Mouse (Mus musculus) induced T-regulatory cell, adult 2 months (primary cell): ENCODE data around the gene Tas2r113.
"Not testable (repeated sequence)": the region's sequence is repeated elsewhere in the genome, so short reads cannot be mapped to it uniquely, and the experiment has no call there.

ENCODE experiments used
- DNase-seq: peaks from one replicate; pipeline ENCODE4 v3.0.0-alpha.2; 2012; ENCODE audit warnings: low read depth

Tas2r113 gene

GRCm38 (mm10) chr6:132892711-132893110, at the start of gene Tas2r113:
TSS of gene Tas2r113 (plus strand) at chr6:132893011.
- DNase-seq = no peak

- no peak for DNase-seq
These were observed 46.0 kb upstream of the Tas2r113 start, which contains the start of gene Tas2r123 for GRCm38 (mm10) chr6:132846842-132847241. TSS of gene Tas2r123 (plus strand) at chr6:132847142.

DNA sequence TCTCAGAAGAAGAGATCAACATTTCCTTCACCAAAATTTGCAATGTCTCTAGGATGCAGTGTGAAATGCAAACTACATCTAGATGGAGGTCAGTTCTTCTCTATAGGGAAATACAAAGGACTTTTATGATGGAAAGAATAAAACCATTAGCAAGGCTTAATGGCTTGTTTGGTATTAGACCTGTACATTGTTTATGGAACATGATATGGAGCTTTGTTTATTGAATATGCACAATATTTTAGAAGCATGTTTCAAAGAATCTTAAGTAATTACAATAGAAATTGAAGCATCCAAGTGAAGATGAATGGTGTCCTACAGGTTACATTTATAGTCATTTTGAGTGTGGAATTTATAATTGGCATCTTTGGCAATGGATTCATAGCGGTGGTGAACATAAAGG, 37.7 kb upstream of the Tas2r113 start, which contains the start of gene Tas2r116:
Gene Tas2r116 (plus strand): TSS at position 301 of the 400 bp plus-strand sequence.
- DNase-seq = no peak

DNA sequence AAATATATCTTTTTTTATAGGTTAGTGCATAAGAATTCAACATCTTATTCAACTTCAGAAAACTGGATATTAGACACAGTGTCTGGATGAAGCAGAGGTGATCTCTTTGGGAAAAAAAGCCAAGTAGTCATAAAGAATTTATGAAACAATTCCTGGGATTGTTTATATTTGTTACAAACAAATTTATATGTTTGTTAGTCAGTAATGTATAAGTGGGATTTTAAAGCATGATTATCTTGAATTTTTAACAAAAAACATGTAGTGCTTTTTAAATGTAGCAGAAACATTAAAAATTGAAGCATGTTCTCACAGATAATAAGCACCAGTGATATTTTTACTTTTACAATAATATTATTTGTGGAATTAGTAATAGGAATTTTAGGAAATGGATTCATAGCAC, 25.1 kb upstream of the Tas2r113 start, which contains the start of gene Tas2r110:
Gene Tas2r110 (plus strand): TSS at position 301 of the 400 bp plus-strand sequence.
- no peak for DNase-seq

- no peak for DNase-seq
These were observed 16.5 kb downstream of the Tas2r113 start, which contains the start of gene Tas2r125 for GRCm38 (mm10) chr6:132909351-132909750. TSS of gene Tas2r125 (plus strand) at chr6:132909651.

DNA sequence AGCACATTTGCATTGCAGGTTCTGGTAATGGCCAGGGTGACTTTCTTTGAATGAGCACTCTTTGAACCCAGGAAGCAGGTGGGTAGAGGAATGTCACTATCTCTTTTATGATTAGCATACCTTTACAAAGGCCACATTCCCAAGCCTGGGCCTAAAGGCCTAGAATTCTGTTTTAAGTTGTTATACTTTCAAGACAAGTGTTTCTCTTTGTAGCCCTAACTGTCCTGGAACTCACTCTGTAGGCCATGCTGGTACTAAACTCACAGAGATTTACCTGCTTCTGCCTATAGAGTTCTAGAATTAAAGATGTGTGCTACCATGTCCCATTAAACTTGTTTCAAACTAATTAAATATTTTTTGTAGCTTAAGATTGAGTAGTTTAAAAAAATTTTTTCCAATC, 48.6 kb downstream of the Tas2r113 start:
- DNase-seq = not testable (repeated sequence)
